Mouse (Mus musculus): Measurements from ENCODE around the gene Tmem179b. TPM values are rescaled to one million over a fixed set of nuclear protein-coding genes. Genes with fewer than 3 reads are reported as not detected.

Tmem179b gene
- polyA plus RNA-seq, 1 experiment = 87.9 TPM

DNA sequence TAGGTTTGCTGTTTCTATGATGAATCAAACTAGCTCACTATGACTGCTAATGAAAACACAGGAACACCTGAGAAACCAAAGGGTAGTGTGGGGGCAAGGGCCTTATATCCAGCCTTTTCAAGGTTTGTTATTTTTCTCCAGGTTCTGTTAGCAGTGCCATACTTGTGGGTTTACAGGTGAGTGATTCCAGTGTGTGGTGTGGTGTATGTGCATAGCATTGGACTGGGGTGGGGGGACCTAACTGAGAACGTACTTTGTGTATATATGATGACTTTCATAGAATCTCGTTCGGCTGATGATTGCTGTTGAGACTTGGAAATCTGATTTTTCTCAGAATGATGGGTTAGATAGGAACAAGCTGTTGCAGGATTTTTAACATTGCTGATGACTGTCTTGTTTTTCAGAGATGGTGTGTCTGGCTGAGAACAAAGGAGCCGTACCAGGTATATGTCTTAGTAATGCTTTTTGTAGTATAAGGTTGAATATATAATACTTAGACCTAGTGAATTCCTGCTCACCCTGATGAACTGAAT is 49.1 kb downstream of the Tmem179b start:
- Histone ChIP-seq H3K27ac (ENCODE audit: insufficient read depth, low read length) (no peak overlapping the region), H3K4me3 (ENCODE audit: extremely low read depth, insufficient read depth, insufficient read length) (no peak overlapping the region)
- 64% methylated on average over 4 of the region's 4 CpGs for WGBS

GRCm38 (mm10) chr19:8724392-8724791 is 49.9 kb downstream of the Tmem179b start:
- TF ChIP-seq POLR2A (IDR thresholded peaks at IDR 0.05; ENCODE audit: low read depth, low read length) = no peak
- TF ChIP-seq CTCF (IDR thresholded peaks at IDR 0.05; ENCODE audit: extremely low read depth, insufficient read depth, insufficient read length, insufficient replicate concordance) = no peak
- Histone ChIP-seq H3K36me3 (ENCODE audit: control insufficient read depth, insufficient read depth, low read length) (peaks cover 19% of the 10 kb centered on the region), H3K4me3 (ENCODE audit: extremely low read depth, insufficient read depth, insufficient read length) (peak overlapping the region; percentile 81; the same call in 1 of the 2 replicates), H3K27ac (ENCODE audit: insufficient read depth, low read length) (no peak overlapping the region), H3K4me1 (ENCODE audit: control insufficient read depth, insufficient read depth, insufficient read length) (no peaks in the 10 kb centered on the region), H3K27me3 (ENCODE audit: control insufficient read depth, insufficient read depth, low read length) (no peaks in the 10 kb centered on the region)
- WGBS = 6% methylated on average over 2 of the region's 2 CpGs
- DNase-seq (ENCODE audit: low read depth in 1 of 2, low spot score in 2 of 2) = no peak

More for the DNA sequence above, 49.1 kb downstream of the Tmem179b start:
- Histone ChIP-seq H3K36me3 (ENCODE audit: control insufficient read depth, insufficient read depth, low read length) (peaks cover 19% of the 10 kb centered on the region), H3K4me1 (ENCODE audit: control insufficient read depth, insufficient read depth, insufficient read length) (no peaks in the 10 kb centered on the region), H3K27me3 (ENCODE audit: control insufficient read depth, insufficient read depth, low read length) (no peaks in the 10 kb centered on the region)
- no peak for DNase-seq (ENCODE audit: low read depth in 1 of 2, low spot score in 2 of 2)
- TF ChIP-seq CTCF (IDR thresholded peaks at IDR 0.05; ENCODE audit: extremely low read depth, insufficient read depth, insufficient read length, insufficient replicate concordance) (no peak), POLR2A (IDR thresholded peaks at IDR 0.05; ENCODE audit: low read depth, low read length) (no peak)

DNA sequence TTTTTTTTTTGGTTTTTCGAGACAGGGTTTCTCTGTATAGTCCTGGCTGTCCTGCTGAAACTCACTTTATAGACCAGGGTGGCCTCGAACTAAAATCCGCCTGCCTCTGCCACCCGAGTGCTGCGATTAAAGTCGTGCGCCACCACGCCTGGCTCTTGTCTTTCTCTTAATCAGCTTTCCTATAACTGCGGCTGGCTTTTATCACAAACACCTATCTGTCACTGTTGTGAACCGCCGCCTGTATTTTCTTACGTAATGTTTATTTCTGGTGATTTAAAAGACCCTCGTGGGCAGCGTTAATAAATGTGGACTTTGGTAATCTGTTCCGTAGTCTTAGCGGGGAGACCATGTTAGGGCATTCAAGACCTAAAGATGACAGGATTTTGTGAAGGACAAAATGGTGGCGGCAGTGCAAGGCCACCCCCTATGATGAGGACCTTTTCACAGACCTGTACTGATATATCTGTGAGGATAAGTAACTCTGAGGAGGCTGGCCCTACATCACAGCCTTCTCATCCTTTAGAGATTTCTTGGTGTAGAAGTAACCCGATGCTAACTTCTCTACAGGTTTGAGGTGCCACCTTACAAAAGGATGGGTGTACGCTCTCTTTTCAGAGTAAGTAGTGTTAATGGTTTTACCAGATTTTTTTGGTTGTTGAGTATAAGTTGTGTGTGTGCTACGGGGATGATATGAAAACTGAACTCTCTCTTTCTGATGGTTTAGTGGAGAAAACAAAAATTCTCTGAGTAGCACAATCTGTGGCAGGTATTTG is 50.5 kb downstream of the Tmem179b start:
- TF ChIP-seq CTCF (IDR thresholded peaks at IDR 0.05; ENCODE audit: extremely low read depth, insufficient read depth, insufficient read length, insufficient replicate concordance) (no peak), POLR2A (IDR thresholded peaks at IDR 0.05; ENCODE audit: low read depth, low read length) (no peak)
- no peak for DNase-seq (ENCODE audit: low read depth in 1 of 2, low spot score in 2 of 2)
- Histone ChIP-seq H3K36me3 (ENCODE audit: control insufficient read depth, insufficient read depth, low read length) (peaks cover 19% of the 10 kb centered on the region), H3K27ac (ENCODE audit: insufficient read depth, low read length) (peak overlapping the region; percentile 74), H3K4me3 (ENCODE audit: extremely low read depth, insufficient read depth, insufficient read length) (peak overlapping the region; percentile 81), H3K4me1 (ENCODE audit: control insufficient read depth, insufficient read depth, insufficient read length) (no peaks in the 10 kb centered on the region), H3K27me3 (ENCODE audit: control insufficient read depth, insufficient read depth, low read length) (no peaks in the 10 kb centered on the region)
- WGBS = 1% methylated on average over 20 of the region's 20 CpGs

DNA sequence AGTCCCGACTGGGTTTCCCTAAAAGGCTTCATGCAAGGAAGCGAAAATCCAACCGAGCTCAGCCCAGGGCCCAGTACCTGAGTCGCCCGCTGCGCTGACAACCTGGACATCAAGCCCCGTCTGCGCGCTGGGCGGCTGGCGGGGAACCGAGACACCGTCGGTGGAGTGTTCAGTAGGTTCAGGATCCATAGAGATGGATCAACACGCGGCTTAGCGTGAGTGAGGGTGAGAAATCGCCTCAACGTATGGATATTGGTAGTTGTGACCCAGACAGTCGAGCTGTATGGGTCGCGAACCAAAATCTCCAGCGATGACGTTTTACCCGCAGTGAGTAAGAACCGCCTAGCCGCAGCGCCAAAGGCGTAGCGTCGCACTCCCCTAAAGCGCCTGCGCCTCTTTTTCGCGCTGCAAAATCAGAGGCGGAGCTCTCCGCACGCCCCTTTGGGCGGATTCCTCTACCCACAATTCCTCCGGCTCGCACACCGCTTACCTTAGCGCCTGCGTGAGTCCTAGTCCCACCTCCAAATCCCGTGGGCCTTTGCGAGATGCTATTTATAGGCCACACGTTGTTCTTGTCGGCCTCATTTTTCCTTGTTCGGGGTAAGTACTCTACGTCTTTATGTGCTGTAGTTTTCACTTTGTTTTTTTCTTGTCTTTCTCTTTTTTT is 51.2 kb downstream of the Tmem179b start, which contains the start of gene Slc3a2:
Gene Slc3a2, minus strand, starts transcription at position 463 of the 667 bp plus-strand sequence.
- H3K27ac ChIP-seq (ENCODE audit: insufficient read depth, low read length) = peak within 1 kb of the TSS; percentile 94
- H3K4me3 ChIP-seq (ENCODE audit: extremely low read depth, insufficient read depth, insufficient read length) = peak within 1 kb of the TSS; percentile 81
- H3K27me3 ChIP-seq (ENCODE audit: control insufficient read depth, insufficient read depth, low read length) = no peaks in the 10 kb centered on the region
- peak; percentile 95 to 97 for DNase-seq (ENCODE audit: low read depth in 1 of 2, low spot score in 2 of 2)
- WGBS = under 1% methylated on average over 50 of the region's 50 CpGs
- peaks cover 19% of the 10 kb centered on the region for H3K36me3 ChIP-seq (ENCODE audit: control insufficient read depth, insufficient read depth, low read length)
- H3K4me1 ChIP-seq (ENCODE audit: control insufficient read depth, insufficient read depth, insufficient read length) = no peaks in the 10 kb centered on the region
- TF ChIP-seq POLR2A (IDR thresholded peaks at IDR 0.05; ENCODE audit: low read depth, low read length) (peak; percentile 86), CTCF (IDR thresholded peaks at IDR 0.05; ENCODE audit: extremely low read depth, insufficient read depth, insufficient read length, insufficient replicate concordance) (no peak)

GRCm38 (mm10) chr19:8722559-8722906 is 51.7 kb downstream of the Tmem179b start:
- Histone ChIP-seq H3K27ac (ENCODE audit: insufficient read depth, low read length) (peak overlapping the region; percentile 94), H3K4me3 (ENCODE audit: extremely low read depth, insufficient read depth, insufficient read length) (peak overlapping the region; percentile 70), H3K4me1 (ENCODE audit: control insufficient read depth, insufficient read depth, insufficient read length) (no peaks in the 10 kb centered on the region), H3K36me3 (ENCODE audit: control insufficient read depth, insufficient read depth, low read length) (peaks cover 19% of the 10 kb centered on the region), H3K27me3 (ENCODE audit: control insufficient read depth, insufficient read depth, low read length) (no peaks in the 10 kb centered on the region)
- TF ChIP-seq CTCF (IDR thresholded peaks at IDR 0.05; ENCODE audit: extremely low read depth, insufficient read depth, insufficient read length, insufficient replicate concordance) (no peak), POLR2A (IDR thresholded peaks at IDR 0.05; ENCODE audit: low read depth, low read length) (no peak)
- no peak for DNase-seq (ENCODE audit: low read depth in 1 of 2, low spot score in 2 of 2)
- 1% methylated on average over 5 of the region's 5 CpGs for WGBS

Other genes with a start within 250 kb of the Tmem179b start
- gene Slc22a8, start 183.2 kb downstream of the Tmem179b start, polyA plus RNA-seq (2012; rRNA removed) = 0.06 TPM in 1 of 2 replicates, not detected in the other
- 0.08 TPM in 1 of 2 replicates, not detected in the other for gene Slc22a6, start 156.4 kb downstream of the Tmem179b start, polyA plus RNA-seq (2012; rRNA removed)
- 0.05 and 0.07 TPM in 2 replicates for gene Chrm1, start 110.7 kb downstream of the Tmem179b start, polyA plus RNA-seq (2012; rRNA removed)
- gene Slc3a2, start 51.1 kb downstream of the Tmem179b start, polyA plus RNA-seq (2012; rRNA removed) = 122 and 129 TPM in 2 replicates
- gene Wdr74, start 38.6 kb downstream of the Tmem179b start, polyA plus RNA-seq (2012; rRNA removed) = 26.2 and 30.2 TPM in 2 replicates
- not detected in 2 replicates for gene 1700092M07Rik, start 33.7 kb downstream of the Tmem179b start, polyA plus RNA-seq (2012; rRNA removed)
- gene Stx5a, start 33.1 kb downstream of the Tmem179b start, polyA plus RNA-seq (2012; rRNA removed) = 52.8 and 53.0 TPM in 2 replicates
- 80.2 and 104 TPM in 2 replicates for gene Nxf1, start 17.4 kb downstream of the Tmem179b start, polyA plus RNA-seq (2012; rRNA removed)
- 86.1 and 135 TPM in 2 replicates for gene Tmem223, start 3.5 kb downstream of the Tmem179b start, polyA plus RNA-seq (2012; rRNA removed)
- 11.3 and 15.8 TPM in 2 replicates for gene Taf6l, start 11.9 kb upstream of the Tmem179b start, polyA plus RNA-seq (2012; rRNA removed)
- 27.9 and 30.3 TPM in 2 replicates for gene Polr2g, start 24.1 kb upstream of the Tmem179b start, polyA plus RNA-seq (2012; rRNA removed)
- gene Zbtb3, start 28.1 kb upstream of the Tmem179b start, polyA plus RNA-seq (2012; rRNA removed) = 2.4 and 2.5 TPM in 2 replicates
- gene Ttc9c, start 44.9 kb upstream of the Tmem179b start, polyA plus RNA-seq (2012; rRNA removed) = 13.2 and 14.2 TPM in 2 replicates
- 22.0 and 25.4 TPM in 2 replicates for gene Hnrnpul2, start 45.5 kb upstream of the Tmem179b start, polyA plus RNA-seq (2012; rRNA removed)
- not detected in 2 replicates for gene AC129217.1, start 55.3 kb upstream of the Tmem179b start, polyA plus RNA-seq (2012; rRNA removed)
- 91.7 and 116 TPM in 2 replicates for gene Bscl2, start 63.0 kb upstream of the Tmem179b start, polyA plus RNA-seq (2012; rRNA removed)
- 0.05 and 0.09 TPM in 2 replicates for gene Gng3, start 64.7 kb upstream of the Tmem179b start, polyA plus RNA-seq (2012; rRNA removed)
- gene Lrrn4cl, start 76.3 kb upstream of the Tmem179b start, polyA plus RNA-seq (2012; rRNA removed) = 0.23 and 0.27 TPM in 2 replicates
- gene Ubxn1, start 97.0 kb upstream of the Tmem179b start, polyA plus RNA-seq (2012; rRNA removed) = 57.9 and 80.6 TPM in 2 replicates
- gene Uqcc3, start 106.5 kb upstream of the Tmem179b start, polyA plus RNA-seq (2012; rRNA removed) = 20.8 and 27.9 TPM in 2 replicates
- gene Lbhd1, start 109.3 kb upstream of the Tmem179b start, polyA plus RNA-seq (2012; rRNA removed) = 0.94 and 1.4 TPM in 2 replicates
- not detected in 2 replicates for gene Gm49403, start 109.5 kb upstream of the Tmem179b start, polyA plus RNA-seq (2012; rRNA removed)
- 11.5 and 15.2 TPM in 2 replicates for gene 1810009A15Rik, start 114.4 kb upstream of the Tmem179b start, polyA plus RNA-seq (2012; rRNA removed)
- 1.2 TPM in 1 of 2 replicates, not detected in the other for gene Gm49416, start 114.5 kb upstream of the Tmem179b start, polyA plus RNA-seq (2012; rRNA removed)
- gene Ints5, start 118.5 kb upstream of the Tmem179b start, polyA plus RNA-seq (2012; rRNA removed) = 21.2 and 27.5 TPM in 2 replicates
- gene Ganab, start 123.6 kb upstream of the Tmem179b start, polyA plus RNA-seq (2012; rRNA removed) = 85.2 and 86.9 TPM in 2 replicates
- 86.0 and 93.4 TPM in 2 replicates for gene B3gat3, start 145.9 kb upstream of the Tmem179b start, polyA plus RNA-seq (2012; rRNA removed)
- gene Rom1, start 154.9 kb upstream of the Tmem179b start, polyA plus RNA-seq (2012; rRNA removed) = 10.0 and 11.9 TPM in 2 replicates
- 72.3 and 77.7 TPM in 2 replicates for gene Eml3, start 155.1 kb upstream of the Tmem179b start, polyA plus RNA-seq (2012; rRNA removed)
- gene Mta2, start 167.4 kb upstream of the Tmem179b start, polyA plus RNA-seq (2012; rRNA removed) = 35.0 and 37.7 TPM in 2 replicates
- 18.3 and 22.3 TPM in 2 replicates for gene Tut1, start 179.4 kb upstream of the Tmem179b start, polyA plus RNA-seq (2012; rRNA removed)
- gene Eef1g, start 192.6 kb upstream of the Tmem179b start, polyA plus RNA-seq (2012; rRNA removed) = 206 and 242 TPM in 2 replicates
- gene Ahnak, start 214.8 kb upstream of the Tmem179b start, polyA plus RNA-seq (2012; rRNA removed) = 6.9 and 8.0 TPM in 2 replicates